Mouse (Mus musculus): Measurements from ENCODE around the gene Lhx4.

The Lhx4 gene

DNA sequence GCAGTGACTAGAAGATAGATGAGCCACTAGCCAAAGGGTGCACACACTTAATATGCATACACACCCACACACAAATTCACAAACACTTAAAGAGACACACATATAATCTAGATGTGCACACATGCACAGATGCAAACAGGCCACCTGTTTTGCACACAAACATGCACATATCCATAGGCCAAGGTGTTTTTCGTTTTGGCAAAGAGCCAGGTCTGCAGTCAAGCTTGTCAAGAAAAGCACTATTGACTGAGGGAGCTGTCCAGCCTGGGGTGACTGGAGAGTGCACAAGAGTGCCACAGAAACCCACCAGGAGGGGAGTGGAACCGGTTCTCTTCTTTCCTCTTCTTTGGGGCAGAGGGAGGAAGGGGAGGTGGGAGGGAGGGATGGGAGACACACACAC lies 20.3 kb downstream of the Lhx4 start:
- H3K36me3 ChIP-seq (ENCODE audit: control insufficient read depth, insufficient read depth, low read length, poor library complexity, severe bottlenecking), result no peaks in the 10 kb centered on the region
- no peaks in the 10 kb centered on the region; the same call in 1 of the 2 replicates for H3K27me3 ChIP-seq (ENCODE audit: control insufficient read depth, insufficient read depth, low read length, poor library complexity, severe bottlenecking)
- no peak for DNase-seq (ENCODE audit: low read depth, low spot score)

DNA sequence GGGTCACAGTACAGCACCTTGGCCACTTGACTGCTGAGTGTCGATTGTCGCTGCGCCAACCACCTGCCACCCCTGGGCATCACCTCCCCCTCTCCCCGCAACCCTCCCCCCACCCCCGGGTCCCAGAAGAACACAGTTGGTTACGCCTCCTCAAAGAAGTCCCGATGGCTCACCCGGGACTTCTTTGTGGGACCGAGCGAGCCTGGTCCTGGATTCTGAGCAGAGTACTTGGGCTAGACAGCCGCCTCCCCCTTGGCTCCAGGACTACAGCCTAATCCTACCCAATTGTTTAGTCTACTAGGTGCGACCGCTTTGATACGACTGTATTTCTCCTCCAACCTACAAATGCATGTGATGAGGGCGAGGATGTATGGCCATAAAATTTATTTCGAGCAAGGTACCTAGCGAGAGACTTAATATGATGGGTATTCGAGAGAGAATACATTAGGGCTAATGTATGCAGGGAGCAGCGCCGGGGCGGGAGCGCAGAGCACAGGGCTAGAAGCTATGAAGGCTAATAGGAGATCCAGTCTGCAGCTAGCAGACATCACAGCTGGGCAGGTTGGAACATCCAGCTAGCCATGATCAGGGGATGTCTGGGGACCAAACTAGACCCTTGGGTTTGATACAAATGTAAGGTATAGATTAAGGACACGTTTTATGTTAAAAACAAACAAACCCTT lies 22.2 kb downstream of the Lhx4 start:
- Histone ChIP-seq H3K36me3 (ENCODE audit: control insufficient read depth, insufficient read depth, low read length, poor library complexity, severe bottlenecking) (no peaks in the 10 kb centered on the region), H3K27me3 (ENCODE audit: control insufficient read depth, insufficient read depth, low read length, poor library complexity, severe bottlenecking) (no peaks in the 10 kb centered on the region; the same call in 1 of the 2 replicates)
- no peak for DNase-seq (ENCODE audit: low read depth, low spot score)

DNA sequence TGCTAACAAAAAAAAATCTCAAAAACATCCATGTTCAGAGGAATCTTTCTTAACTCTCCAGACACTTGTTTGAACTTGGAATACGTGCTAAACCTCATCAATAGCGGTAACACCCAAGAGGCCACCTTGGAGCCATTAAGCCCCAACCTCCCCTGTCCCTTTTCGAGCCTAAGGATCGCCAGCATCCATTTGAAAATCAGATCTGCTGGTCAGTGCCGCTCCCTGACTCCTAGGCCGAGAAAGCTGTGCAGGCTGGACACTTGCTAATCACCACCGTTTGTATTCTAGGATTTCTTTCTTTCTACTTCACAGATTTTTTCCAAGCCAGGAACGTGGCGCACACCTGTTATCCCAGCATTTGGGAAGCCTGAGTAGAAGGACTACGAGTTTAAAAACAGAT lies 23.7 kb downstream of the Lhx4 start:
- no peak for DNase-seq (ENCODE audit: low read depth, low spot score)
- H3K27me3 ChIP-seq (ENCODE audit: control insufficient read depth, insufficient read depth, low read length, poor library complexity, severe bottlenecking), result no peaks in the 10 kb centered on the region
- no peaks in the 10 kb centered on the region for H3K36me3 ChIP-seq (ENCODE audit: control insufficient read depth, insufficient read depth, low read length, poor library complexity, severe bottlenecking)

DNA sequence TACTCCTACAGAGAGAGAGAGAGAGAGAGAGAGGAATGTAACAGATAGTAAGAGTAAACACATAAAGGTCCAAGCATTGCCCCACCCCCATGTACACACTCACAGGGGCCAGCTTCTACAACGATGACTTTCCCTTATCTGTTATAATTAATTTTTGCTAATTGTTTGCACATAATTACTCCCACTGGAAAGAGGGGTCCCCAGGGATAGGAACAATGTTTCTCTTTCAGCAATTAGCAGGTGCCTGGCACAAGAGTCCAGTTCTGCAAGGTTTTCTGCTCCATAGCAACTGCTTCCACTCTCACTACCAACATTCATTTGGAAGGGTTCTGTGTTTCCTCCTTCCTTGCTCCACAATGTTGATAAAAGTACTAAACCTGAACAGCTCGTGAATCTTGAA lies 25.6 kb downstream of the Lhx4 start:
- no peak for DNase-seq (ENCODE audit: low read depth, low spot score)
- H3K36me3 ChIP-seq (ENCODE audit: control insufficient read depth, insufficient read depth, low read length, poor library complexity, severe bottlenecking), result no peaks in the 10 kb centered on the region

GRCm38 (mm10) chr1:155724301-155724700 lies 27.2 kb downstream of the Lhx4 start:
- Histone ChIP-seq H3K27me3 (ENCODE audit: control insufficient read depth, insufficient read depth, low read length, poor library complexity, severe bottlenecking) (no peaks in the 10 kb centered on the region), H3K36me3 (ENCODE audit: control insufficient read depth, insufficient read depth, low read length, poor library complexity, severe bottlenecking) (no peaks in the 10 kb centered on the region)
- no peak for DNase-seq (ENCODE audit: low read depth, low spot score)

More for the DNA sequence above, 25.6 kb downstream of the Lhx4 start:
- no peaks in the 10 kb centered on the region for H3K27me3 ChIP-seq (ENCODE audit: control insufficient read depth, insufficient read depth, low read length, poor library complexity, severe bottlenecking)

DNA sequence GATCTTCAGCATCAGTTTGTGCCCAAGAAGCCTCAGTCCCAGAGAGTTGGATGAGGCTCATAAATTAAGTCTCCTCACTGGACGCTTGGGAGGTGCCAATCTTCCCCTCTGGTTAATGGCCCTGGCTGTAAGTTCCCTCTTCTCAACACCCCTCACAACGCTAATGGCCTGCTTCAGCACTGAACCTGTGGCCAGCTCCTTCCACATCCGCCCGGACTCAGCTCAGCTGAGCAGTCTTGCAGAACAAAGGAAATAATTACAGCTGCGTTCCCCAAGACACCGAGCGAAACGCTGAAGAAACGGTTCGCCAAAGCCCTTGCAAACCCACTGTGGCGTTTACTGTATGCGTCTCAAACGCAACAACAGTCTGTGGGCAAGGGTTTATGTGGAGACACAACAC lies 29.3 kb downstream of the Lhx4 start:
- H3K27me3 ChIP-seq (ENCODE audit: control insufficient read depth, insufficient read depth, low read length, poor library complexity, severe bottlenecking), result no peaks in the 10 kb centered on the region
- H3K36me3 ChIP-seq (ENCODE audit: control insufficient read depth, insufficient read depth, low read length, poor library complexity, severe bottlenecking), result no peaks in the 10 kb centered on the region
- DNase-seq (ENCODE audit: low read depth, low spot score), result peak; percentile 72

GRCm38 (mm10) chr1:155721443-155721842 lies 30.0 kb downstream of the Lhx4 start:
- Histone ChIP-seq H3K27me3 (ENCODE audit: control insufficient read depth, insufficient read depth, low read length, poor library complexity, severe bottlenecking) (no peaks in the 10 kb centered on the region), H3K36me3 (ENCODE audit: control insufficient read depth, insufficient read depth, low read length, poor library complexity, severe bottlenecking) (no peaks in the 10 kb centered on the region)
- no peak for DNase-seq (ENCODE audit: low read depth, low spot score)

GRCm38 (mm10) chr1:155720006-155720405 lies 31.5 kb downstream of the Lhx4 start:
- no peaks in the 10 kb centered on the region for H3K27me3 ChIP-seq (ENCODE audit: control insufficient read depth, insufficient read depth, low read length, poor library complexity, severe bottlenecking)
- no peaks in the 10 kb centered on the region for H3K36me3 ChIP-seq (ENCODE audit: control insufficient read depth, insufficient read depth, low read length, poor library complexity, severe bottlenecking)
- DNase-seq (ENCODE audit: low read depth, low spot score), result no peak

- no peaks in the 10 kb centered on the region for H3K36me3 ChIP-seq (ENCODE audit: control insufficient read depth, insufficient read depth, low read length, poor library complexity, severe bottlenecking)
- H3K27me3 ChIP-seq (ENCODE audit: control insufficient read depth, insufficient read depth, low read length, poor library complexity, severe bottlenecking), result no peaks in the 10 kb centered on the region
- DNase-seq (ENCODE audit: low read depth, low spot score), result no peak
These were observed 32.6 kb downstream of the Lhx4 start for GRCm38 (mm10) chr1:155718851-155719250.

GRCm38 (mm10) chr1:155717301-155717700 lies 34.2 kb downstream of the Lhx4 start:
- no peak for DNase-seq (ENCODE audit: low read depth, low spot score)
- Histone ChIP-seq H3K36me3 (ENCODE audit: control insufficient read depth, insufficient read depth, low read length, poor library complexity, severe bottlenecking) (no peaks in the 10 kb centered on the region), H3K27me3 (ENCODE audit: control insufficient read depth, insufficient read depth, low read length, poor library complexity, severe bottlenecking) (no peaks in the 10 kb centered on the region)

DNA sequence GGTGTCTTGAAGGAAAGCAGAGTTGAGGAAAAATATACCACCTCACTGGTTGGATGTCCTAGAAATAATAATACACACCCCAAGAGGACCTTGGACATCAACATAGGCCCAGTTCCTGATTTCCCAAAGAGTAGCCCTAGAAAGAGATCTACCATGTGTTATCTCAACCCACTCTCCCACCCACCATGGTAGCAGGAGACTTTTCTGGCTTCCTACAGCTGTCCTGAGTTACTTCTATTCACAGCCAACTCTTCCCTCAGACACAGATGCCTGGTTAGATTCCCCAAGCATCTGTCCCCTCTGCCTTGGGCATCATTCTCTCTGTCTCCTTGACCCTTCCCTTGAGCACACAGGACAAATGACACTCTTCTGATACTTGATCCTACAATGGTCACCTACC lies 36.1 kb downstream of the Lhx4 start:
- no peak for DNase-seq (ENCODE audit: low read depth, low spot score)
- H3K36me3 ChIP-seq (ENCODE audit: control insufficient read depth, insufficient read depth, low read length, poor library complexity, severe bottlenecking), result no peaks in the 10 kb centered on the region
- no peaks in the 10 kb centered on the region for H3K27me3 ChIP-seq (ENCODE audit: control insufficient read depth, insufficient read depth, low read length, poor library complexity, severe bottlenecking)

GRCm38 (mm10) chr1:155713306-155713705 lies 38.2 kb downstream of the Lhx4 start:
- Histone ChIP-seq H3K27me3 (ENCODE audit: control insufficient read depth, insufficient read depth, low read length, poor library complexity, severe bottlenecking) (no peaks in the 10 kb centered on the region), H3K36me3 (ENCODE audit: control insufficient read depth, insufficient read depth, low read length, poor library complexity, severe bottlenecking) (no peaks in the 10 kb centered on the region)
- DNase-seq (ENCODE audit: low read depth, low spot score), result no peak

GRCm38 (mm10) chr1:155704182-155704581 lies 47.3 kb downstream of the Lhx4 start:
- no peak for DNase-seq (ENCODE audit: low read depth, low spot score)
- no peaks in the 10 kb centered on the region for H3K27me3 ChIP-seq (ENCODE audit: control insufficient read depth, insufficient read depth, low read length, poor library complexity, severe bottlenecking)
- no peaks in the 10 kb centered on the region for H3K36me3 ChIP-seq (ENCODE audit: control insufficient read depth, insufficient read depth, low read length, poor library complexity, severe bottlenecking)

DNA sequence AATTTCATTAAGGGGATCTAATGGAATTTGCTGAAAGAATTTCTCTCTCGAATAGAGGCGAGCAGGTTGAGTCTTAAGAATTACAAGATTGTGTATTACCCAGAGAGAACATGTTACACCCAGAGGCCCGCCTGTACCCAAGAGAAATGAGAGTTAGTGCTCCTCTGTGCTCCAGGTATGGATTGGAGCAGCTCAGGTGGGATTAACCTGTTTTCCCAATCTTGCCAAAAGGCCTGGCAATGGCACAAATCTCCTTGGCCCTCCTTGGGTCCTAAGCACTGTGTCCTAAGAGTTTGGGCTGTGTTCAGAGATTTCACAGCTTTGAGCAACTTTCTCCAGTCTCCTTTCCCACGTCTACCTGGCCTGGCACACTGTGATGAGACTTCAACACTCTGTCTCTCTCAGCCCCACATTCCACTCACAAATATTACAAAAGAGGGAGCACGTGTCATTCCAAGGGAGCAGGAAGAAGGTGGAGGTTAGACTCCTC lies 48.2 kb downstream of the Lhx4 start:
- Histone ChIP-seq H3K27me3 (ENCODE audit: control insufficient read depth, insufficient read depth, low read length, poor library complexity, severe bottlenecking) (no peaks in the 10 kb centered on the region), H3K36me3 (ENCODE audit: control insufficient read depth, insufficient read depth, low read length, poor library complexity, severe bottlenecking) (no peaks in the 10 kb centered on the region)
- DNase-seq (ENCODE audit: low read depth, low spot score), result no peak

DNA sequence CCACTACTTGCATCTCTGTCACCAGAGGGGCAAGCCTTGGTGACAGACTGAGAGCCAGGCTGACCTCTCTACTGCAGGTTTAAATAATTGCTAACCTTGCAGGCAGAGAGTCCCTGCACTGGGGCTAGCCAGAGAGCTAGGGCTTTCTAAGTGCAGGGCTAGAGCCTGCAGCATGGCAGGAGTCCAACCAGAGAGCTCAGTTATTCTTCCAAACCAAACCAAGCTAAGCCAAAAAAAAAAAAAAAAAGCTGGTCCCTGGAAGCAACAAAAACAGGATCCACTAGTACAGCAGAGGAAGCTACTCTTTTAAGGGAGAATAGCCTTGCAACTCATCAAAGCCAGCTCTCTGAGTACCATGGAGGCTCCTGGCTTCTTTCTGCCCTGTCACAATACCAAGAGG lies 50.6 kb downstream of the Lhx4 start:
- Histone ChIP-seq H3K27me3 (ENCODE audit: control insufficient read depth, insufficient read depth, low read length, poor library complexity, severe bottlenecking) (no peaks in the 10 kb centered on the region), H3K36me3 (ENCODE audit: control insufficient read depth, insufficient read depth, low read length, poor library complexity, severe bottlenecking) (no peaks in the 10 kb centered on the region)
- DNase-seq (ENCODE audit: low read depth, low spot score), result no peak
